Mouse (Mus musculus) kidney, embryonic 16.5 days (tissue): Measurements from ENCODE around the gene Npepl1. TPM values are rescaled to one million over a fixed set of nuclear protein-coding genes. Genes with fewer than 3 reads are reported as not detected.

Experiments
- ATAC-seq: fragments of 200-750 bp; cut with Nextera tagmentation; 2 replicates; pipeline ENCODE4 v1.8.0; 2017; ENCODE audit warnings: moderate TSS enrichment; ENCODE audit not compliant: low FRiP score, low TSS enrichment
- H3K27ac ChIP-seq: fragments of 300-500 bp; sonication (generic); 2 replicates; pipeline ENCODE4 v1.5.1; 2014; ENCODE audit warnings: low read length
- H3K27me3 ChIP-seq: fragments of 300-500 bp; sonication (generic); 2 replicates; pipeline ENCODE4 v1.6.1; 2014; ENCODE audit warnings: low read length, control low read depth, mixed read lengths; ENCODE audit not compliant: insufficient read depth
- H3K36me3 ChIP-seq: fragments of 300-500 bp; sonication (generic); 2 replicates; pipeline ENCODE4 v1.6.1; 2014; ENCODE audit warnings: low read length, control low read depth, mixed read lengths; ENCODE audit not compliant: insufficient read depth
- H3K4me1 ChIP-seq: fragments of 300-500 bp; sonication (generic); 2 replicates; pipeline ENCODE4 v1.6.1; 2014; ENCODE audit warnings: low read length, control low read depth, mixed read lengths; ENCODE audit not compliant: insufficient read depth
- H3K4me2 ChIP-seq: fragments of 300-500 bp; sonication (generic); replicated peaks from 2 replicates; pipeline ENCODE4 v1.6.1; 2014; ENCODE audit warnings: low read depth, low read length
- H3K4me3 ChIP-seq: fragments of 300-500 bp; sonication (generic); 2 replicates; pipeline ENCODE4 v1.5.1; 2014; ENCODE audit warnings: mild to moderate bottlenecking, low read length
- H3K9ac ChIP-seq: fragments of 300-500 bp; sonication (generic); replicated peaks from 2 replicates; pipeline ENCODE4 v1.6.1; 2014; ENCODE audit warnings: low read length
- H3K9me3 ChIP-seq: fragments of 300-500 bp; sonication (generic); 2 replicates; pipeline ENCODE4 v1.6.1; 2016; ENCODE audit warnings: low read length, control low read depth
- WGBS: fragments of 180-500 bp; shearing (Covaris S2); extraction: QIAGEN DNeasy Blood & Tissue Kit; methylation state at CpG from one replicate; pipeline ENCODE4 v1.1.7; 2014; 5-methylcytosine and 5-hydroxymethylcytosine counted together
- polyA plus RNA-seq: library from polyadenylated mRNA; unstranded; fragments of >200 nt; fragmentation: Nextera tagmentation; extraction: Ambion mirVana; gene quantifications from 2 replicates; pipeline ENCODE4 v1.2.1, GENCODE M21; 2015

Gene Npepl1
- polyA plus RNA-seq, 1 experiment from 2014 or later, result 51.9 TPM

DNA sequence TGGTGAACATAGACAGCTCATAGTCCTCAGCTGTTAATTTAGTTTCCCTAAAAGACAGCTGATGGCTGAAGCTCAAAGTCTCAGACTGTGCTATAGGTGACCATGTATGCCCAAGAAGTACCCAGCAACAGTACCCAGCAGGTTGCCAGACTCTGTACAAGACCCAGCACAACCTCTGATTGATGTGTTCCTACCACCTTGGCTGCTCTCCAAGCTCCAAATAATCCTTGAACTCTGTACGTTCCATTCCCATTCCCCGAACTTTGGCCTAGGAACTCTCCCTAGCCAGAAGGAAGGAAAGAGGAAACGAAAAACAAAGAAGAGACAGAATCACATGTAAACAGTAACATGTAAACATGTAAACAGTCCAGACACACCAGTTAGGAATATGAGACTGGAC lies 50.3 kb downstream of the Npepl1 start:
- 63% methylated on average over 3 of the region's 3 CpGs for WGBS

More for the DNA sequence above, 50.3 kb downstream of the Npepl1 start:
- Histone ChIP-seq H3K4me1 (no peaks in the 10 kb centered on the region), H3K27ac (no peak overlapping the region), H3K9me3 (no peaks in the 10 kb centered on the region; the same call in 1 of the 2 replicates), H3K36me3 (no peaks in the 10 kb centered on the region), H3K4me3 (no peak overlapping the region), H3K9ac (no peak overlapping the region), H3K27me3 (no peaks in the 10 kb centered on the region), H3K4me2 (no peak overlapping the region)
- no peak for ATAC-seq

Other genes with a start within 250 kb of the Npepl1 start
- 11.8 TPM in 2 replicates for gene Stx16, start 34.0 kb upstream of the Npepl1 start, polyA plus RNA-seq
- gene Gnas, start 174.0 kb downstream of the Npepl1 start, polyA plus RNA-seq, result 743 and 1,325 TPM in 2 replicates
- 18.2 and 28.2 TPM in 2 replicates for gene Gm20721, start 236.4 kb downstream of the Npepl1 start, polyA plus RNA-seq